Mouse (Mus musculus) right cerebral cortex, postnatal 10 days (tissue): ENCODE results near the gene Ninj2.
"Not testable (repeated sequence)": the region's sequence is repeated elsewhere in the genome, so short reads cannot be mapped to it uniquely, and the experiment has no call there.

ENCODE experiments used
- DNase-seq, 2 experiments: peaks; one replicate each; pipeline ENCODE4 v3.0.0; 2021; ENCODE audit warnings: low spot score in 2 of 2

Gene Ninj2

DNA sequence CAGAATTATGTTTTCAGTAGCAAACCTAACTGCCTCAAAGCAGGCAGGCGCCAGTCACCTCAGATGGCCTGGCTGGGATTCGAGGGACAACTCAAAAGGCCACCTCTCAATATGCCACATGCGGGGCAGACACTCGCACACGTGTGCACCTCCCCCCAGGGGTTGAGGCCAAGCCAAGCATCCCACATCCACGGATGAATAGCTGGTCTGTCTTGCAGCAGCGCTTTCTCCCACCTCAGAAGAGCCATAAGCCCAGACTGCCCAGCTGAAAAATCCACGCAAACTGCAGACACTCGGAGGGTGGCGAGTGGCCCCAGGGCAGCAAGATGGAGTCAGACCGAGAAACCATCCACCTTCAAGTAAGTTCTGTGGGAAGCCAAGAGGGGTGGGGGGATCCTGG is at the start of gene Ninj2:
Gene Ninj2, plus strand, starts transcription at position 251 of the 400 bp plus-strand sequence.
- no peak for DNase-seq

DNA sequence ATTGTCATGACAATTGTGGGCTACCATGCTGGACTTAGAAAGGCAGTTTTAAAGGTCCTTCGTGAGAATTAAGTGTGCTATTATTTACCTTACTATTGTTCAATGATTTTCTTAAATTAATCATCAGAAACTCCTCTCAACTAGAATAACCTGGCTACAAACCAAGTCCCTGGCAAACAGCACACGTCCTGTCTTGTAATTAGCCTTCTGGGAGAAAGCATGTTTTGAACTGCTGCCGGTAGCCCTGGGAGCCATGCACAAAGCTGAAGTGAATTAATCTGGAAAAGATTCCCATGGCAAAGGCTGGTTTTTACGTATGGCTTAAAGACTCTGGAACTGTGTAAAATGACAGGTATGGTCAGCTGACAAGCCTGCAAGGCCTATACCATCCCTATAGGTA is 47.7 kb upstream of the Ninj2 start:
- no peak for DNase-seq

DNA sequence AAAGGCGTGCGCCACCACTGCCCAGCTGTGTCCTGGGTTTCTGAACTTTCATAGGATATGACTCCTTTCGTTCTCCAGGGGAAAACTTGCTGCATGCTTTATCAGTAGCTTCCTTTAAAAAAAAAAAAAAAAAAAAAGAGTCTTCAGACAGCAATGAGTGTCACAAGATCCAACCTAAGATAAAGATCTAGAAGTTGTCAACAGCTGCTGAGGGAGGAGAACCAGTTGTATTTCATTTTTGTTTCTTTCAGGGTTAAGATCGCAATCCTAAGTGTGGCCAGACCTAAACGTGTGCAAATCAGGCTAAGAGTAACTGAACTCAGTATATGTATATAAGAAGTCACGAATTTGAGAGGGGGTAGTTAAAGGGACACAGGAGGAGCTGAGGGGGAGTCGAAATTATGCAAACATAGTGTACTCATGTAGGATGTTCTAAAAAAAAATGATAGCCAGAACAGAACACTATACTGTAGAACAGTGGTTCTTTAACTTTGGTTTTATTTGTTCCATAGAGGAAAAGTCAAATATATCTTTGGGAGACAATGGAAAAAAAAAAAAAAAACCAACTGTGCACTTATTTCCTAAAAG is 45.4 kb upstream of the Ninj2 start:
- DNase-seq, result no peak

DNA sequence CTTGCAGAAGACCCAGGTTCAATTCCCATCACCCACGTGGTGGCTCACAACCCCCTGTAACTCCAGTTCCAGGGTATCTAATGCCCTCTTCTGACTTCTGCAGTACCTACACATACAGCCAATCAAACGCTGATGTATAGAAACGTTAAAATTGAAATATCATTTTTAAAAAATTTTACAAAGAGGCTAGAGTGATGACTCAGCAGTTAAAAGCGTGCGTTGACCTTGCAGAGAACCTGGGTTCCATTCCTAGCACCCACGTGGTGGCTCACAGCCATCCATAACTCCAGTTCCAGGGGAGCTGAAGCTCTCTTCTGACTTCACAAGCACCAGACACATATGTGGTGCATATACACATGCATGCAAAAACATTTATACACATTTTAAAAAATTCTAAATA is 38.7 kb upstream of the Ninj2 start:
- no peak for DNase-seq

DNA sequence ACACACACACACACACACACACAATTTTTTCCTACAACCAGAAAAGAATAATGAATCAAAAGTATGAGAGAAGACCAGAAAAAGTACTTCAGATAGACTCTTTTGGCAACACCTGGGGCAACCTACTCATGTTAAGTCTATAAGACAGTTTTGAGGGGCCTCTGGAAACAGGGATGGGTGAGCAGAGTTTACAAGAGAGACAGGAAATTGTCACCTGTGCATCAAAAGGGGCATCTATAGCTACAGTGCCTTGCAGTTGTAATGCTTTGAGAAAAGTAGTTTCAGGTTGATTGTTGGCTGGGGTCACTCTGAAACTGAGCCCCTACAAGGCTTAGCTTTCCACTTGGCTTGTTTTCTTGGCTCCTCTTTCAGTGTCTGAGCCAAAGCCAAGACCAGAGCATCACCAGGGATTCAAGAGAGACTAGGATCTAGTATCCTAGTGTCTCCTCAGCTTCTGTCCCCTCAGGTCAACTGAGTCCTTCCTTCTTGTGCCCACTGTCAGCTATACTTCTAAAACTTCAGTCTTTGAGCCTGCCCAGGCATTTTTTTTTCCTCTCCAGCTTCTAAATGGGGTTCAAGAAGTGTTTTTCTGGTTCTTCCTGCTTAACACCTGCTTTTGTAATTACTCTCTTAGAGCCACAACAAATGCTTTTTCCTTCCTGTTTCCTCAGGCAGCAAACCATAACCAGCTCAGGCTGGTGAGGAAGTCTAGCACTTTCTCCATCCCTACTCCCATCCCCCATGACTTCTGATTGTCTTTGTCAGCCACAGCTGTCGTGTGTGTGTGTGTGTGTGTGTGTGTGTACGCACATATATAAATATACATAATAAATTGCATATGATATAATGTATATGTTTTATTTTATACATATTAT is 37.2 kb upstream of the Ninj2 start:
- no peak for DNase-seq

GRCm38 (mm10) chr6:120062934-120063333 is 30.2 kb upstream of the Ninj2 start:
- DNase-seq, result no peak

- DNase-seq, result no peak
Observed at GRCm38 (mm10) chr6:120064627-120065026, 28.5 kb upstream of the Ninj2 start.

- no peak for DNase-seq
Observed at GRCm38 (mm10) chr6:120065552-120066177, 27.5 kb upstream of the Ninj2 start.

DNA sequence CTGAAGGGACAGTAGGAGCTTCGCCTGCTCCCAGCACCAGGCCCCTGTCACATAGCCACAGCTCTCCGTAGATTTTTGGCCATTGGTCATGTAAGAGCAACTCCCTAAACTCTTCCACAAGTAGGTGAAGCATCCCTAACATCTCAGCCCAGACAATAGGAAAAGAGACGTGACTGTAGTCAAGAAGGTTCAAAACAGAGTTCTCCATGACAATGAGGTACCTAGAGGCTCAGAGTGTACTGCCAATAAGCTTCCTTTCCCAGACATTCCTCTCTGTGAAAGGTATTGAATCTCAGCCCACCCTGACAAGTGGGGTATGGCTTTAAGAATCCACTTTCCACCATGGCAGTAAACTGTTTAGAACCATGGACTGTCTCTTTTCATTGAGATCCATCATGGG is 23.6 kb upstream of the Ninj2 start:
- no peak for DNase-seq

DNA sequence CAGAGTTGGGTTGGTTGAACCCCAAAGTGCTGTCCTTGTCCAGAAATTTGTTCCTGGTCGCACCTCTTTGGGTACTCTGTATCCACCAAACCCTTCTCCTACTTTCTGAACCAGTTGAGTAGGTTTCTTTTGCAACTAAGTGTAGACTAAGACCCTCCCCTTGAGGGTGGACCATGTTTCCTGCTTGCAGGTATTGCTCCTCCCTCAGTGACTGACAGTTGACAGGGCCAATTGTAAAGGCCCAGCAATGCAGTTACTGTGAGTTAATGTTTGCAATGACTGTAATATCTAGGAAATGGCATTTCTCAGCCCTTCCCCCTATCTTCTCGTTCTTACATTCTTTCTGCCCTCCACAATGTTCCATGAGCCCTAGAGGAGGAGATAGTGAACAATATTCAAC is 20.5 kb upstream of the Ninj2 start:
- DNase-seq, result no peak

- DNase-seq, result no peak
Observed at GRCm38 (mm10) chr6:120076619-120077450, 16.3 kb upstream of the Ninj2 start.

DNA sequence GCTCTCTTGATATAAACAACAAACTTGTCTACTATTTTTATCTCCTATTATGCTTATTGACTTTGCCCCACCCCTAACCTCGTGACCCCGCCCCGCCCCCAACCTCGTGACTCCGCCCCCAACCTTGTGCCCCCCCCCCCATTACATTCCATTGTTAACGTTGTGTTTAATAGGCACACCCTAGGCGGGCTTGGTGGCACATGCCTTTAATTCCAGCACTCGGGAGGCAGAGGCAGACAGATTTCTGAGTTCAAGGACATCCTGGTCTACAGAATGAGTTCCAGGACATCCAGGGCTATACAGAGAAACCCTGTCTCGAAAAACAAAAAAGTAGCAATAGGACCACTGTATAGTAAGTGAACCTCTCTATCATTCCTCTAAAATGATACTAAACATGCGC is 13.6 kb upstream of the Ninj2 start:
- DNase-seq, result no peak

GRCm38 (mm10) chr6:120081516-120081915 is 11.6 kb upstream of the Ninj2 start:
- no peak for DNase-seq

GRCm38 (mm10) chr6:120082251-120082950 is 10.7 kb upstream of the Ninj2 start:
- no peak for DNase-seq

- DNase-seq, result no peak
Observed at GRCm38 (mm10) chr6:120082951-120083411, 10.2 kb upstream of the Ninj2 start.

DNA sequence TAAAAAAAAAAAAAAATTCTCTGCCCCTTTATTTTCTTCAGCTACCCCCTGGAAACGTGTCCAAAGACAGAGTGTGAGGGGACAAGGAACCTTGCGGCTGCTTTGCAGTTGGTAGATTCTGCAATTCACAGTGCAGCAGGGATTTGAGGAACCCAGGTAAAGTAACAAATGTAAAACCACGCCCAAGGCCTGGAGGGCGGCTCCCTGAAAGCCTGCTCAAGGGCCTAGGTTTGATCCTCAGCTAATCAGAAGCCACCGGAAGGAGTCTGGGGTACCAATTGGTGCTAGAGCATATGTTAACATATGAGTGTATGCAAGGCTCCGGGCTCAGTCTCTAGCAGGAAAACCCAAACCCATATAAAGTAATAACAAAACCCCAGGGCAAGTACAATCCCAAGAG is 9.7 kb upstream of the Ninj2 start:
- no peak for DNase-seq

DNA sequence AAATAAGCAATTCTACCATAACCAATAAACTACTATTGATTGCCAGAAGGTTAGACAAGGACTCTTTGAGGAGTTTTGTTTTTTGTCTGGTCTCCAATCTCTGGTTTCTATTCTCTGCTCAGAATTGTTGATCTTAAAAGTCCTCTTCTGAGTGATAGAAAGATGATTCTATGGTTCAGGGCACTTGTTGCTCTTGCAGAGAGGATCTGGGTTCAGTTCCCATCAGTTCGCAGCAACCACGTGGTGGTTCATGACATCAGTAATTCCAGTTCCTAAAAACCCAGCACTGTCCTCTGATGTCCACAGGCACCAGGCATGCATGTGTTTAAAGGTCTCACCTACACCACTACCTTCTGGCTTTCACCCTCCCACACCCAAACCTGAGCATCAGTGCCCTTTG is 8.2 kb upstream of the Ninj2 start:
- DNase-seq, result no peak

DNA sequence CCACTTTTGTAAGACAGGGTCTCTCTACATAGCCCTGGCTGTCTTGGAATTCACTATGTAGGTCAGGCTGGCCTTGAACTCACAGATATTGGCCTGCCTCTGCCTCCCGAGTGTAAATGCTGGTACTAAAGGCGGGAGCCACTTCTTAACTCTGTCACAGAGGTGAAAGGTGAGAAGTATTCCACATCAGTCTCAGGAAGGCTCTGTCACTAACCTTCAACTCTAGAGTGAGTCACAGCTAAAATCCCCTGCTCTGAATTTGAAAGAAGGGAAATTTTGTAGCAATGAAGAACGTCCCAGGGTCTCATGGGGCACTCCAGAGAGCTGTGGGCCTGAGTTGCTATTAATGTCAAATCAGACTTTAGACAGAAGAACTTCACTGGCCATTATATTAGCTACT is 7.3 kb upstream of the Ninj2 start:
- DNase-seq, result no peak

GRCm38 (mm10) chr6:120087041-120087440 is 6.1 kb upstream of the Ninj2 start:
- not testable (repeated sequence) for DNase-seq

GRCm38 (mm10) chr6:120090712-120091248 is 2.4 kb upstream of the Ninj2 start:
- DNase-seq, result no peak

- no peak for DNase-seq
Observed at GRCm38 (mm10) chr6:120091956-120092355, 1.2 kb upstream of the Ninj2 start.
